Mouse (Mus musculus) liver, postnatal 0 days (tissue): ENCODE data around the gene Olfr1373.

Experiments
- CTCF ChIP-seq: sonication (generic); IDR thresholded peaks from 2 replicates; pipeline ENCODE4 v1.5.1; 2016; ENCODE audit warnings: antibody characterized with exemption, low read depth
- EP300 ChIP-seq: IDR thresholded peaks from 2 replicates; pipeline ENCODE4 v1.6.1; 2016; ENCODE audit warnings: antibody characterized with exemption, low read depth, mild to moderate bottlenecking

- TF ChIP-seq CTCF (no peak), EP300 (no peak)
These were observed 20.9 kb downstream of the Olfr1373 start for GRCm38 (mm10) chr11:52124468-52124867.
